Mouse (Mus musculus) neural tube, embryonic 14.5 days (tissue): ENCODE data around the gene Gm1673. TPM values are rescaled to one million over a fixed set of nuclear protein-coding genes. Genes with fewer than 3 reads are reported as not detected.
"Not testable (repeated sequence)": the region's sequence is repeated elsewhere in the genome, so short reads cannot be mapped to it uniquely, and the experiment has no call there.

Experiments used
- ATAC-seq: fragments of 200-750 bp; cut with Nextera tagmentation; 2 replicates; pipeline ENCODE4 v1.8.0; 2017; ENCODE audit warnings: low read depth, mild to moderate bottlenecking, moderate TSS enrichment, moderate library complexity
- H3K27ac ChIP-seq: fragments of 300-500 bp; sonication (generic); 2 replicates; pipeline ENCODE4 v1.5.1; 2014; ENCODE audit warnings: low read depth, mild to moderate bottlenecking, control low read depth, low read length, moderate library complexity, mixed read lengths
- H3K27me3 ChIP-seq: fragments of 300-500 bp; sonication (generic); 2 replicates; pipeline ENCODE4 v1.6.1; 2014; ENCODE audit warnings: low read length; ENCODE audit not compliant: control insufficient read depth, insufficient read depth
- H3K36me3 ChIP-seq: fragments of 300-500 bp; sonication (generic); 2 replicates; pipeline ENCODE4 v1.6.1; 2014; ENCODE audit warnings: low read length, mixed read lengths; ENCODE audit not compliant: control insufficient read depth, insufficient read depth
- H3K4me1 ChIP-seq: fragments of 300-500 bp; sonication (generic); 2 replicates; pipeline ENCODE4 v1.6.1; 2014; ENCODE audit warnings: low read length; ENCODE audit not compliant: control insufficient read depth, insufficient read depth
- H3K4me2 ChIP-seq: fragments of 300-500 bp; sonication (generic); 2 replicates; pipeline ENCODE4 v1.6.1; 2014; ENCODE audit warnings: mild to moderate bottlenecking, low read depth, low read length, control low read depth
- H3K4me3 ChIP-seq: fragments of 300-500 bp; sonication (generic); 2 replicates; pipeline ENCODE4 v1.5.1; 2014; ENCODE audit warnings: low read depth, low read length, control low read depth, mixed read lengths
- H3K9ac ChIP-seq: fragments of 300-500 bp; sonication (generic); replicated peaks from 2 replicates; pipeline ENCODE4 v1.6.1; 2014; ENCODE audit warnings: low read depth, mild to moderate bottlenecking, control low read depth, low read length, mixed read lengths
- H3K9me3 ChIP-seq: fragments of 300-500 bp; sonication (generic); 2 replicates; pipeline ENCODE4 v1.6.1; 2016; ENCODE audit warnings: low read length; ENCODE audit not compliant: control insufficient read depth
- WGBS: fragments of 180-500 bp; shearing (Covaris S2); extraction: QIAGEN DNeasy Blood & Tissue Kit; methylation state at CpG from one replicate; pipeline ENCODE4 v1.1.7; 2014; 5-methylcytosine and 5-hydroxymethylcytosine counted together
- polyA plus RNA-seq: library from polyadenylated mRNA; unstranded; fragments of >200 nt; fragmentation: Nextera tagmentation; extraction: Ambion mirVana; gene quantifications from 2 replicates; pipeline ENCODE4 v1.2.1, GENCODE M21; 2014

Gene Gm1673
- polyA plus RNA-seq = 403 and 457 TPM in 2 replicates

DNA sequence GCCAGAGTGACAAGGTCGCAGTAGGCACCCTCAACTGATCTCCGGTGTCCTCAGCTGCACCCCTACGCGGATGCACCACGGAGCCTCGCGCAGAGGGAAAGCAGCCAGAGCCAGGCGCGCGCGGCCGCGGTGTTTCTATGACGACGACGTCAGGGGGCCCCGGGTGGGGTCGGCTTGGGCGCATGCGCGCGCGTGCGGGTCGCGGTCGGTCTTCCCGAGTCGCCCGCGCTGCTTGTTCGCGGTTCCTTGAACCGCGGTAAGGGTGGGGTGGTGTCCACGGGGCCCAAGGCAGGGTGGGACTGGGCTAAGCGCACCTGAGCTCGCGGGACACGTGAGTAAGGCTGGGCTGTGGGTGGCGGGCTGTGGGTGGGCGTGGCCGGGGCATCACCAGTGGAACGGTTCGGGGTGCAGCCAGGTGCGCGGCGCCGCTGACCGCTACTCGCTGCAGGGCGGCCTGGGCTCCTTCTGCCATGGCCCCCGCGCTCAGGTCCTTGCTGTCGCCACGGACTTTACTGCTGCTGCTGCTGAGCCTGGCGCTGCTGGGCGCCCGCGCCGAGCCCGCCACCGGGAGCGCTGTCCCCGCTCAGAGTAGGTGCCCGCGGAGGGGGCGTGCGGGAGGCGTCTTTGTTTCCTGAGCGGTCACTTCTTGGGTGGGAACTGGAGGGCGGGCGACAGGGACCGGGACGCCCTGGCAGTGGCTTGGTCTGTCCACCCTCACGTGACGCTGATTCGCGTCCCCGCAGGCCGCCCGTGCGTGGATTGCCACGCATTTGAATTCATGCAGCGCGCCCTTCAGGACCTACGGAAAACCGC is at the start of gene Gm1673:
Gene Gm1673 (plus strand): TSS at position 125 of the 813 bp plus-strand sequence.
- H3K4me1 ChIP-seq = peaks cover 13% of the 10 kb centered on the region
- no peaks in the 10 kb centered on the region for H3K27me3 ChIP-seq
- H3K9me3 ChIP-seq = no peaks in the 10 kb centered on the region
- peak within 1 kb of the TSS; percentile 91 for H3K27ac ChIP-seq
- WGBS = under 1% methylated on average over 83 of the region's 88 CpGs
- peak within 1 kb of the TSS; percentile 84 for H3K4me2 ChIP-seq
- H3K9ac ChIP-seq = peak within 1 kb of the TSS; percentile 94
- peak within 1 kb of the TSS; percentile 92 for H3K4me3 ChIP-seq
- no peaks in the 10 kb centered on the region for H3K36me3 ChIP-seq
- ATAC-seq = peak; percentile 91

DNA sequence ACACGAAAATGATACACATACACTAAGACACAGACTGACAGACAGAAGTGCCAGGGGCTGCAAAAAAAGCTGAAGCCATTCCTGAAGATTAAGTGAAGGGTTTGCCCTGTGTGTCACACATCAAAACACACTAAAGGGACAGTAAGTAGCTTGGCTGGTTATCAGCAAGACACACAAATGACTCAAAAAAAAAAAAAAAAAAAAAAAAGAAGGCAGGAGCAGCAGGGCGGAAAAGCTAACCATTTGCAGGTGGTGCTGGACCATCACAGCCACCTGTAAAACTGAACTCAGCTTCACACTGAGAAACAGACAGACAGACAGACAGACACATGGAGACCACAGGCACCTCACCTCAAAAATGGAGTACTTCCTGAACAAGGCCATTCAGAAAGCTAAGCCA is 49.2 kb upstream of the Gm1673 start:
- Histone ChIP-seq H3K4me3 (no peak overlapping the region), H3K9ac (no peak overlapping the region)

DNA sequence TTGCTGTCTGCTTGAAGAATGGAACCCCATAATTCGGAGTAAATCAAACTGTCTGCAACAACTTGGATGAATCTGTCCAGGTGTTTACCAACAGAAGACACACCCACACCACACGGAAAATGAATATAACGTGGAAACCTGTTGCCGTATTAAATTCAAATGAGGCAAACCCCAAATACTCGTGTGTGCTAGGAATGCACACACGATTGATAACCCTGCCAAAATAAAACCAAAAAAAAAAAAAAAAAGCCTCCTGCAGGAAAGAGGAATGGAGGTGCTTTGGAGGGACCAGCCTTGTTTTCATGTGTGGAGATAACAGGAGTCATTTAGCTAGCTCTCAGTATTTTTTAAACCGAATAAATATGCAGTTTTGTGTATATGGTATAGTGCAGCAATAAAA is 48.4 kb upstream of the Gm1673 start:
- H3K4me1 ChIP-seq = peaks cover 23% of the 10 kb centered on the region
- peak overlapping the region; percentile 55 for H3K4me2 ChIP-seq
- peak overlapping the region; percentile 86; the same call in 1 of the 2 replicates for H3K9ac ChIP-seq
- H3K9me3 ChIP-seq = no peaks in the 10 kb centered on the region
- H3K4me3 ChIP-seq = peak overlapping the region; percentile 79
- no peak overlapping the region for H3K27ac ChIP-seq
- WGBS = 81% methylated on average over 7 of the region's 7 CpGs
- H3K36me3 ChIP-seq = no peaks in the 10 kb centered on the region
- no peak for ATAC-seq
- no peaks in the 10 kb centered on the region for H3K27me3 ChIP-seq

More for the DNA sequence above, 49.2 kb upstream of the Gm1673 start:
- Histone ChIP-seq H3K36me3 (no peaks in the 10 kb centered on the region), H3K27ac (no peak overlapping the region), H3K9me3 (no peaks in the 10 kb centered on the region), H3K4me1 (peaks cover 23% of the 10 kb centered on the region), H3K4me2 (peak overlapping the region; percentile 55; the same call in 1 of the 2 replicates), H3K27me3 (no peaks in the 10 kb centered on the region)
- no peak for ATAC-seq
- WGBS = 96% methylated on average over 2 of the region's 2 CpGs

DNA sequence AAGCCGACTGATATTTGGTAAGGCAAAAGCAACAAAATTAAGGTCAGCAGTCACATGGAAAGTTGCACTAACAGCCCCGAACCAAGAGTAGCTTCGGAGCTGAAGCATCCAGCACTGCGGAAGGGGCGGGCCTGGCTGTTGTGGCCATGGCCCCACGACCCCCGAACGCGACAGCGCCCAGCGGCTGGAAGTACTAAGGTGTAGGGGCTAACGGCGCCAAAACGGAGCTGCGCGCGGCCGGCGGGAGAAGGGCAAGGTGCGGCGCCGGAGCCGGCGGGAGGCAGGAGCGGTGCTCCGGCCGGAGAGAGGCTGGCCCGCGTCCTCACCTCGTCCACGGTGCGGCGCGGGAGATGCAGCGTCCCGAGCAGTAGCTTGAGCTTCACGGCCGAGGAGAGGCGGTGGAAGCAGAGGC is 47.5 kb upstream of the Gm1673 start:
- peak overlapping the region; percentile 79 for H3K4me3 ChIP-seq
- peak; percentile 62 for ATAC-seq
- no peaks in the 10 kb centered on the region for H3K9me3 ChIP-seq
- peak overlapping the region; percentile 86 for H3K9ac ChIP-seq
- no peaks in the 10 kb centered on the region for H3K36me3 ChIP-seq
- under 1% methylated on average over 38 of the region's 39 CpGs for WGBS
- peaks cover 23% of the 10 kb centered on the region for H3K4me1 ChIP-seq
- H3K4me2 ChIP-seq = peak overlapping the region; percentile 55
- H3K27me3 ChIP-seq = no peaks in the 10 kb centered on the region
- H3K27ac ChIP-seq = peak overlapping the region; percentile 93

DNA sequence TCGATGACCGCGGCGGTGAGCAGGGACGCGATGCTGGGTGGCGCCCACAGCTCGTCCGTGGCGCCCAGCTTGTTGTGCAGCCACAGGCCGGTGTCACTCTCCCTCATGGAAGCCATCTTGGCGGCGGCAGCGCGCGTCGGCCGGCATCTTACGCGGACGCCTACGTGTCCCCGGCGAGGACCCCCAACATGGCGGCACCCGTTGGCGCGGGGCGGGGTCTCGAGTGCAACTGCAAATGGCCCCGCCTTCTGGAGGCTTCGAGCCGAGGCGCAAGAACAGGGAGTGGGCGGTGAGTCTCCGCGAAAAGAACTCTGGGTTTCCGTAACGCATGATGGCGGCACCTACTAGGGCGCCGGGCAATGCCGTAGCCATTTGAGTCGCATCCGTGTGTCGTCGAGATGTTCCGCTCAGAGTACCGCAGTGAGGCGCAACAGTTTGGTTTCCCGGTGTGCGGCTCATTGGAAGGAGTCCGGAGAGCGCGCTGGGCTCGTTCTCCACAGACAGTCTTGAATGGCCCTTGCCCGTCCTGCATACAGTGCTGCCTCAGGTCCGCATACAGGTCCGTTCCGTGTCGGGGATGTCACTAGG is 47.0 kb upstream of the Gm1673 start, which contains the start of gene Nelfa:
Gene Nelfa (minus strand): TSS at position 294 of the 588 bp plus-strand sequence.
- Histone ChIP-seq H3K4me3 (peak within 1 kb of the TSS; percentile 79), H3K36me3 (no peaks in the 10 kb centered on the region), H3K27ac (peak within 1 kb of the TSS; percentile 93), H3K4me1 (peaks cover 23% of the 10 kb centered on the region), H3K9ac (peak within 1 kb of the TSS; percentile 86), H3K9me3 (no peaks in the 10 kb centered on the region), H3K4me2 (peak within 1 kb of the TSS; percentile 55), H3K27me3 (no peaks in the 10 kb centered on the region)
- peak; percentile 98 for ATAC-seq
- under 1% methylated on average over 61 of the region's 61 CpGs for WGBS

DNA sequence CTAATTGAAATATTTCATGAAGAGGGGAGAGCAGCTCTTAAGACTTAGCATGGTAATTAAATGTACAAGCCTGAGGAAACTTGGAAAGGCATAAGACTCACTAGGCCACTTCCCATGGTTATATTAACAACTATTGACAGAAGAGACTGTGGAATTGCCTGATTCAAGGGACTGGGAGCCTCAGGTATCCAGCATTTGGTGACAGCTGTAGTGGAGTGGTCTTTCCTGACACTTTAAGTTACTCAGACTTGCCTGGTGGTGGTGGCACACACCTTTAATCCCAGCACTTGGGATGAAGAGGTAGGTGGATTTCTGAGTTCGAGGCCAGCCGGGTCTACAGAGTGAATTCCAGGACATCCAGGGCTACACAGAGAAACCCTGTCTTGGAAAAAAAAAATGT is 46.0 kb upstream of the Gm1673 start:
- H3K4me1 ChIP-seq = peaks cover 23% of the 10 kb centered on the region
- no peaks in the 10 kb centered on the region for H3K27me3 ChIP-seq
- no peaks in the 10 kb centered on the region; the same call in 1 of the 2 replicates for H3K9me3 ChIP-seq
- no peaks in the 10 kb centered on the region for H3K36me3 ChIP-seq
- 96% methylated on average over 2 of the region's 2 CpGs for WGBS
- peak overlapping the region; percentile 53 for H3K4me2 ChIP-seq
- H3K4me3 ChIP-seq = no peak overlapping the region
- ATAC-seq = no peak
- H3K27ac ChIP-seq = no peak overlapping the region
- H3K9ac ChIP-seq = peak overlapping the region; percentile 39; the same call in 1 of the 2 replicates

DNA sequence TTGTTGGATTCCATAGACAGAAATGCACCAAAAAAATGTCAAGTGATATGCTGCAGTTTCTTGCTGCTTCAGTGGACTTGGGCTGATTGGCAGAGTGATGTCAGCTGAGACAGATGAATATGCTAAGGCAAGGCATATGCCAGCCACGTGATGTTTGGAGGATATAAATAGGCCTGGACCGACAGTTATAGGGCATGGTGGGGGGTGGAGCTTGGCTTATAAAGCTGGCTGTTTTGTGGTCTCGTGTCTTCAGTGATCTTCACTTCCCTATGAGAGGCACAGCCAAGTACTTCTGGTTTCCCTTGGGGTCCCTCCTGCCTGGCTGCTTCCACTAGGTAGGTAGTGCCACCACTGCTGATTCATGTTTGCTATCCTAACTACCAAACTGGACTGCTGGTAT is 44.8 kb upstream of the Gm1673 start:
- Histone ChIP-seq H3K4me3 (no peak overlapping the region), H3K4me1 (peaks cover 23% of the 10 kb centered on the region), H3K4me2 (no peak overlapping the region), H3K36me3 (no peaks in the 10 kb centered on the region), H3K27ac (no peak overlapping the region), H3K9me3 (no peaks in the 10 kb centered on the region; the same call in 1 of the 2 replicates), H3K9ac (no peak overlapping the region), H3K27me3 (no peaks in the 10 kb centered on the region)
- WGBS = 95% methylated on average over 3 of the region's 3 CpGs
- no peak for ATAC-seq

DNA sequence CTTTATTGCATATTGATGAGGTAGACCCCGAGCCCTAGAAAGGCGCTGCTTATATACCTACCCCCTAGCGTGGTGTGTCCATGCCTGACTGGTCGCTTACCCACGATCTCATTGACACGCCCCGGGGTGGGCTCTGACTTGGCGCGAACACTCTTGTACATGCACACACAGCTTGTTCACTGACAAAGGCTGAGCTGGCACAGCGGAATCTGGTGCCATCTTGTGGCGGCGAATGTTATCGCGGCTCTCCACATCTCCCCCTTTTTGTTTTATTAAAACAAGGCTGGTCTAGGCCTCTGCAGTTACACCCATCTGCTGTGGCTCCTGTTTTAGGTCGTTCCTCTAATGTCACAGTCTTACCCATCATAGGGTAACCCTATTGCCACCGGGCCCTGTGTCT is 36.2 kb upstream of the Gm1673 start:
- ATAC-seq, H3K4me3 ChIP-seq, H3K4me2 ChIP-seq, H3K9me3 ChIP-seq, H3K36me3 ChIP-seq, H3K4me1 ChIP-seq, H3K27me3 ChIP-seq, H3K9ac ChIP-seq, H3K27ac ChIP-seq: not testable (repeated sequence)
- WGBS = 84% methylated on average over 16 of the region's 16 CpGs

DNA sequence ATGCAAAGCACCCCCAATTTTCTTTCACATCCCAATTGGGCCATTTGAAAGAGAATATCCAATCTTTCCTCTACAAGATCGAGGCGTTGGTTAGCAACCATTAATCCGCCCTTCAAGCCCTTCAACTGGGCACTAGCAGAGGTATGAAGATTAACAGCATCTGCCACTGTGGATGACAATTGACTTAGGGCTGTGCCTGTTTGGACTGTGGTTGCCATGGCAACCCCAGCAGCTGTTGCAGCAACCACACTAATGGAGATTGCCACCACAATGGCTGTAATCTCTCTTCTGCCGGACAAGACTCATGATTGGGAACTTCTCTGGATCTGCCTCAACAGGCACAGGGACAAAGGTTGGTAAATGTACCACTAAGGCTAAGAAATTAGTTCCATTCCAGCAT is 34.9 kb upstream of the Gm1673 start:
- no peak overlapping the region for H3K27ac ChIP-seq
- no peaks in the 10 kb centered on the region for H3K4me1 ChIP-seq
- 59% methylated on average over 4 of the region's 4 CpGs for WGBS
- no peaks in the 10 kb centered on the region for H3K36me3 ChIP-seq
- no peak overlapping the region for H3K4me2 ChIP-seq
- no peak overlapping the region for H3K9ac ChIP-seq
- H3K4me3 ChIP-seq = no peak overlapping the region
- no peaks in the 10 kb centered on the region for H3K9me3 ChIP-seq
- no peaks in the 10 kb centered on the region for H3K27me3 ChIP-seq
- no peak for ATAC-seq
